7 mouse cellular contexts compared by ENCODE assay signal in genomic region chr15:84412409-84412808, GRCm38 (mm10). TPM values are rescaled to one million over a fixed set of nuclear protein-coding genes. Genes with fewer than 3 reads are reported as not detected.
A peak's percentile ranks its signal among the peaks of the same experiment; 100 is the strongest.
DNase-seq lines count a peak whose midpoint lies in the region; ATAC-seq lines count a peak whose summit lies in the region.

No protein-coding gene starts in this region.

- DNase-seq in 3134 (ENCODE audit: extremely low read depth, insufficient read length, low spot score) = peak; percentile 96
- peak; percentile 81 for DNase-seq in 416B (ENCODE audit: low read depth)
- peak; percentile 49 for DNase-seq in c-Kit-positive CD71-positive TER-119-negative erythroid progenitor cells, embryonic 14.5 days (ENCODE audit: low read depth)
- DNase-seq in heart, adult 8-10 months (ENCODE audit: low spot score) = peak; percentile 53
- DNase-seq in left cerebral cortex, adult 8-10 months (ENCODE audit: low spot score in 2 of 2) = peak; percentile 14 to 49
- DNase-seq in urinary bladder, postnatal 25 days (ENCODE audit: low spot score) = peak; percentile 74

- peak; percentile 99 for ATAC-seq in megakaryocyte, adult 5-6 weeks (ENCODE audit: poor library complexity, severe bottlenecking)

RNA-seq across cellular contexts. Expression of gene Shisal1, which starts 34.5 kb away (rescaled TPM):
- total RNA-seq in heart, adult 8-10 months (2022) = 1 to 10 TPM; 1.0 to 1.6 (median 1.5) TPM
- 10 to 100 TPM; 32.4 to 39.4 (median 37.7) TPM for total RNA-seq in left cerebral cortex, adult 8-10 months (2022)
- total RNA-seq in megakaryocyte, adult 5-6 weeks (2015) = not detected in 2 replicates
- not detected in 2 replicates for total RNA-seq in megakaryocyte, adult 5-6 weeks (2017)

Comparison
In these comparisons a context has a peak if more than half of its experiments do, and no peak if none do; other contexts are left out.
1. Peak in every context shown above with its lines: DNase-seq and ATAC-seq.
2. DNase-seq: peak in every context shown above with its lines; median percentile 96 in 3134; 81 in 416B; 74 in urinary bladder, postnatal 25 days; 53 in heart, adult 8-10 months; 49 in c-Kit-positive CD71-positive TER-119-negative erythroid progenitor cells, embryonic 14.5 days; 32 in left cerebral cortex, adult 8-10 months.
3. RNA of gene Shisal1, which starts 34.5 kb away (total RNA-seq): 32.4 to 39.4 TPM in left cerebral cortex, adult 8-10 months; 1.0 to 1.6 TPM in heart, adult 8-10 months and not detected in megakaryocyte, adult 5-6 weeks; every median in the first group is over 10 times any median in the second.